Mouse (Mus musculus) T-cell, adult 66 days (primary cell): ENCODE measurements around the gene Olfr1413. TPM values are rescaled to one million over a fixed set of nuclear protein-coding genes. Genes with fewer than 3 reads are reported as not detected.

ENCODE experiments used
- total RNA-seq, 2 experiments: library from RNA; stranded (reverse); gene quantifications; 3 replicates in 1 of 2; 4 replicates in 1 of 2; pipeline ENCODE4 v1.2.4; 2023

The Olfr1413 gene
- total RNA-seq, result not detected

DNA sequence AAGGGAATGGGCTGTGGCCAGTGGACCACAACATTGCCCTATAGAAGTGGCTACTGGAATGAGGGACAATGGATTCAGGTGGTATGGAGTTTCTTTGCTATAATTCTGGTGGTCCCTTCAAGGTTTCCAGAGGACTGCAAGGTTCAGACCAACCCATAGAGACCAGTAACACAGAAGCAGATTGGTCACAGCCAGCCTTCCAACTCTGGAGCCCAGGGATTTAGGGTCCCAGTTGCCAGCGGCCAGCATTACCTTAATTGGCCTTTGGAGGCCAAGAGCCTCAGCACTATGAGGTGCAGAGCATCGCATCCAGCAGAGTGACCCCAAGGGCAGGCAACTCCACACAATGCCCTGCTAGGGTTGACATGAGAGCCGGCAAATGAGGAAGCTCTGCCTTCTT lies at the start of gene Olfr1413:
Olfr1413 (plus strand) TSS at position 301 of the 400 bp plus-strand sequence.

DNA sequence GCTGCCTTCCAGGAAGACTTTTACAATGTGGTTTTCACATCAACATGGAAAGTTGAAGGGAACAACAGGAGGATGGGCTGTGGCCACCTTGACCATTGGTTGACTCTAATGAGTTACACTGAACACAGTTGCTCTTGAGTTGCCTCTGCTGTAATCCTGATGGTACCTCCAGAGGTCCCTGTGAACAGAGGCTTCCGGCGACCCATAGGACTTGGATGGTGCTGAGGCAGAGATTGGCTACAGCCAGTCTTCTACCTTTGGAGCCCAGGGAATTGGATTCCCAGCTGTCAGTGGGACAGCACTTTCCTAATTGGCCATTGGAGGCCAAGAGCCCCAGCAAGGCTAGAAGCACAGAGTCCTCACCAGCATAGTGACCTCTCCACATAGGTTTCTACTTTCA lies 14.4 kb downstream of the Olfr1413 start, which contains the start of gene Olfr1412:
Olfr1412 (plus strand) TSS at position 301 of the 400 bp plus-strand sequence.

DNA sequence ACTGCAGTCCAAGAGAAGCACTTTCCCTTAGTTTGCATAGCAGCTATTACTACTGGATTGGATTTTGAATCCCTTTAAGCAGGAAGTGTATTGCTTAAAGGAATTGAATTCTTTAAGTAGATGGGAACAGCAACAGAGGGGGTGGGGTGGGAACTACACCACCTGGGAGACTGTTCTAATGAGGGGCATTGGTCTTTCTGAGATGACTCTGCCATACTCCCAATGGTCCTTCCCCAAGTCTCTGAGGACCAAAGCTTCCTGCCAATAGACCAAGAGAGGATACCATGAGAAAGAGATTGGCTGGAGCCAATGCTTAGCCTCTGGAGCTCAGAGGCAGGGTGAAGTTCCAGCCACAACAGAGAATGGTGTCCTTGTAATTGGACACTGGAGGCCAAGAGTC lies 23.0 kb downstream of the Olfr1413 start, which contains the start of gene Olfr1411:
Olfr1411 (plus strand) TSS at position 301 of the 400 bp plus-strand sequence.

DNA sequence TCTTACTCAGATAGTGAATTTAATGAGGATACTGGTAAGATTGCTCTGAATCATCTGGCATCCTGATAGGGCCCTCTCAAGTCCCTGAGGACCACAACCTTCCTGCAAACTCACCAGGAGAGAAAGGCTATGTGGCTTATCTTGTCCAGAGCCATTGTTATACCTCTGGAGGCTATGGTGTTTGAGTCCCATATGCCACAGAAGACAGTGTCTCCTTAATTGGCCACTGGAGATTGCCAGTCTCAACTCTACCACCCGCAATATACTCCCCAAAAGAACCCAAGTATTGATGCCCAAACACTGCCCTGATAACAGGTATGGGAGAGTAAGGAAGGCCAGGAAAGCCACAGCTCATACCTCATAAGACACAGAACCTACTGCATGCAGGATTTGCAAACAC lies 34.4 kb downstream of the Olfr1413 start, which contains the start of gene Olfr1410:
Olfr1410 (plus strand) TSS at position 301 of the 400 bp plus-strand sequence.

DNA sequence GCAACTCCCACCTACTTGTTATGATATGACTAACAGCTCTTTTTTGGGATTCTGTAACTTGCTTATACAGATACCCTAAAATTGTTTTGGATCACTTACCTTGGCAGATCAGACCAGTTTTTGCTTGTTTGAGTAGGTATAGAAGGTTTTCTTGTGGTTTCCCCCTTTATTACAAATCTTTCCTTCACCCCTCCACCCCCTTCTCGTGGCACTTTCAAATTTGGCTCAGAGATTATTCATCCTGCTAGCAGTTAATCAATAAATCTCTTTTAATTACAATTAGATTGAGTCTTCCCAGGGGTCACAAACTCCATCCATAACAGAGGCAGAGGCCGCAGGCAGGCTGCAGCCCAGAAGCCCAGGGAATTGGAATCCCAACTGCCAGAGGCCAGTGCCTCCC lies 46.4 kb downstream of the Olfr1413 start, which contains the start of gene Olfr12:
Olfr12 (plus strand) TSS at position 301 of the 400 bp plus-strand sequence.

Other genes starting within 250 kb of the Olfr1413 start
- 100 to 1,000 TPM; 162 to 166 TPM for gene Ndufa10, start 97.5 kb upstream of the Olfr1413 start, total RNA-seq
- not detected for gene Olfr1416, start 86.2 kb upstream of the Olfr1413 start, total RNA-seq
- not detected for gene Olfr1415, start 75.2 kb upstream of the Olfr1413 start, total RNA-seq
- gene Olfr1414, start 52.7 kb upstream of the Olfr1413 start, total RNA-seq, result not detected
- gene Olfr1412, start 14.5 kb downstream of the Olfr1413 start, total RNA-seq, result not detected
- not detected for gene Olfr1411, start 23.1 kb downstream of the Olfr1413 start, total RNA-seq
- not detected for gene Olfr1410, start 34.5 kb downstream of the Olfr1413 start, total RNA-seq
- not detected for gene Olfr12, start 46.5 kb downstream of the Olfr1413 start, total RNA-seq
- 100 to 1,000 TPM; 105 to 111 TPM for gene Cops9, start 70.7 kb downstream of the Olfr1413 start, total RNA-seq
- not detected for gene Otos, start 77.5 kb downstream of the Olfr1413 start, total RNA-seq